Mouse (Mus musculus) central nervous system, embryonic 11.5 days (tissue): Measurements from ENCODE around the gene Olfr675. TPM values are rescaled to one million over a fixed set of nuclear protein-coding genes. Genes with fewer than 3 reads are reported as not detected.

Experiments used
- polyA plus RNA-seq: library from polyadenylated mRNA; depleted of rRNA; stranded (reverse); fragments of >200 nt; gene quantifications from 2 replicates; pipeline ENCODE4 v1.2.3, GENCODE M21; 2012; rRNA removed

Gene Olfr675
- polyA plus RNA-seq = not detected in 2 replicates

DNA sequence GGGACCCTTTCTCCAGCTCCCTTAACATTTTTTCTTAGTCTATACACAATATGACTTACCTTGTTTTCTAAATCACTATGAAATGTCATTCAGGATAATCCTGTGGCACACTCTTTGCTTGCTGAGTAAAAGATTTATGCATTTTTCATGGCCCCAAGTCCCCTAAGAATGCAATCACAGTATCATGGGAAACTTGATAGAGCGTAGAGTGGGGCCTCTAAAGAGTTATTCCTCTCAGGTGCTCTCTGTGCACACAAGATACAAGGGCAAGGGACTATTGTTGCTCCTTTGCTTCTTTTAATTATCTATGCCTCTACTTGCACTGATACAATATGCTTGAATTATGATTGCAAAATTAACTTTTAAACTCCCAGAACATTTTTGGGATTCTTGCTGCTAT, at the start of gene Olfr675:
TSS of gene Olfr675 (minus strand) at position 101 of the 400 bp plus-strand sequence.

DNA sequence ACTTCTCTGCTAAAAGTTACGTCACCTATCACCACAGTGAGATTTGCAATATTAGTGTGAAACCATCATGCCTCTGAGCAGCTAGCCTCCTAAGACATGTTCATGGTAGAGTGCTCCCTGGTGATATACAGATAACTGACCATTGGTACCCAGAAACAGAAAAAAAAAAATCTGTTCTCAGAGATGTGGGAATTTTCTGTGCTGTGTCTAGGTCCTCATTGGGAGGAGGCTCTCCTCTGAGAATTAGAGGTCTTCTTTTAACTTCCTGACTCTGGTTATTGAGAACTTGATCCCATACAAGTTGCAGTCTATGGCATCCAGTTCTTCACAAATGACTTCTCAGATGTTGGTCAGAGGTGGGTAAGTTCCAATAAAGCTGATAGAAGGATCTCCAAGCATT, 35.9 kb upstream of the Olfr675 start, which contains the start of gene Olfr678:
TSS of gene Olfr678 (plus strand) at position 301 of the 400 bp plus-strand sequence.

DNA sequence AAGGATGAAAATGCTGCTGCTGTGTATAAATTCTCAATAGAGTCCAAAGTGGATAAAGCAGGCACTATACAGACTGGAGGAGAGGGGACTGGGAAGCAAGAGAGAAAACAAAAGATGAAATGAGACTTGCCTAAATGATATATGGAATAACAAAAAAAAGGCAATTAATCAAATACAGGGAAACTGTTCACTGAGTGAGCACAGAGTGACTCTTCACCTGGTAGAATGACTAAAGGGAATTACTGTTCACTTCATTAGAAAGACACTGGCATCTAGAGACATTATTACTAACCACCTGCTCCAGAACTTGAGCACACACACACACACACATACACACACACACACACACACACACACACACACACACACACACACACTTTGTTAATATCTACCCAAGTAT, 4.1 kb upstream of the Olfr675 start, which contains the start of gene Olfr676:
TSS of gene Olfr676 (plus strand) at position 301 of the 400 bp plus-strand sequence.

DNA sequence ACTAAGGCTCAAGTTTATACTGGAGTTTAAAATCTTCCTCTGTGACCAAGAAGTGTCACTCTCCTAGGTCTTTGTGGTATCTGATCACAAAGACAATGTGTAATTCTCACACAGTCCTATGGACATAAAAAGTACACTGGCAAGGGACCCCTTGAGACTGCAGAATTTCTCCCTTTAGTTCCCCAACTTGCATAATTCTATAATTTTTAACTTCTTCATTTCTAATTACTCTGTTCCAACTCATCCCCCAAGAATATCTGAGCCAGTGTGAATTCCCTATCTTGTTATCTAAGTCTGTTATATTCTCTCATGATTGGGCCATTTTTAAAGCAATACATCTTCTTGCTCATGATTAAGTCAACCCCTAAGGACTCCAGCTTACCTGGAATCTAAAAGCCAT, 26.3 kb downstream of the Olfr675 start, which contains the start of gene Olfr672:
TSS of gene Olfr672 (minus strand) at position 101 of the 400 bp plus-strand sequence.

DNA sequence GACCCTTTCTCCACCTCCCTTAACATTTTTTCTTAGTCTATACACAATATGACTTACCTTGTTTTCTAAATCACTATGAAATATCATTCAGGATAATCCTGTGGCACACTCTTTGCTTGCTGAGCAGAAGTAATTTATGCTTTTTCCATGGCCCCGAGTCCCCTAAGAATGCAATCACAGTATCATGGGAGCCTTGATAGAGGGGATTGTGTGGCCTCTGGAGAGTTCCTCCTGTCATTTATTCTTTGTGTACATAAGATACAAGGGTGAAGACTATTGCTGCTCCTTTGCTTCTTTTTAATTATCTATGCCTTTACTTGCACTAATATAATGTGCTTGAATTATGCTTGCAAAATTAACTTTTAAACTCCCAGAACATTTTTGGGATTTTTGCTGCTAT, 49.2 kb downstream of the Olfr675 start, which contains the start of gene Olfr671:
TSS of gene Olfr671 (minus strand) at position 101 of the 400 bp plus-strand sequence.

Other genes with a start within 250 kb of the Olfr675 start
- not detected in 2 replicates for gene Usp17lb, start 185.9 kb downstream of the Olfr675 start, polyA plus RNA-seq
- not detected in 2 replicates for gene Usp17la, start 171.5 kb downstream of the Olfr675 start, polyA plus RNA-seq
- gene Olfr665, start 150.4 kb downstream of the Olfr675 start, polyA plus RNA-seq = not detected in 2 replicates
- gene Olfr666, start 132.5 kb downstream of the Olfr675 start, polyA plus RNA-seq = not detected in 2 replicates
- not detected in 2 replicates for gene Olfr667, start 107.0 kb downstream of the Olfr675 start, polyA plus RNA-seq
- gene Olfr668, start 100.4 kb downstream of the Olfr675 start, polyA plus RNA-seq = not detected in 2 replicates
- gene Olfr669, start 94.2 kb downstream of the Olfr675 start, polyA plus RNA-seq = not detected in 2 replicates
- not detected in 2 replicates for gene Olfr670, start 65.8 kb downstream of the Olfr675 start, polyA plus RNA-seq
- gene Olfr671, start 49.3 kb downstream of the Olfr675 start, polyA plus RNA-seq = not detected in 2 replicates
- gene Olfr672, start 26.4 kb downstream of the Olfr675 start, polyA plus RNA-seq = not detected in 2 replicates
- not detected in 2 replicates for gene Olfr676, start 4.2 kb upstream of the Olfr675 start, polyA plus RNA-seq
- not detected in 2 replicates for gene Olfr677, start 22.9 kb upstream of the Olfr675 start, polyA plus RNA-seq
- gene Olfr678, start 36.0 kb upstream of the Olfr675 start, polyA plus RNA-seq = not detected in 2 replicates
- not detected in 2 replicates for gene Olfr679, start 52.7 kb upstream of the Olfr675 start, polyA plus RNA-seq
- gene Olfr680-ps1, start 64.4 kb upstream of the Olfr675 start, polyA plus RNA-seq = not detected in 2 replicates
- not detected in 2 replicates for gene Olfr681, start 88.4 kb upstream of the Olfr675 start, polyA plus RNA-seq
- not detected in 2 replicates for gene Olfr683, start 118.6 kb upstream of the Olfr675 start, polyA plus RNA-seq
- gene Olfr684, start 135.2 kb upstream of the Olfr675 start, polyA plus RNA-seq = not detected in 2 replicates
- not detected in 2 replicates for gene Olfr685, start 157.6 kb upstream of the Olfr675 start, polyA plus RNA-seq
- not detected in 2 replicates for gene Olfr686, start 179.0 kb upstream of the Olfr675 start, polyA plus RNA-seq